Mouse (Mus musculus) natural killer cell, adult 2 months (primary cell): ENCODE measurements around the gene Il4ra.

Source experiments
- DNase-seq, 2 experiments: peaks; one replicate each; pipeline ENCODE4 v3.0.0; 2022; ENCODE audit warnings: low spot score in 2 of 2

Il4ra gene

GRCm38 (mm10) chr7:125549916-125550315 is 2.0 kb upstream of the Il4ra start:
- DNase-seq = no peak

DNA sequence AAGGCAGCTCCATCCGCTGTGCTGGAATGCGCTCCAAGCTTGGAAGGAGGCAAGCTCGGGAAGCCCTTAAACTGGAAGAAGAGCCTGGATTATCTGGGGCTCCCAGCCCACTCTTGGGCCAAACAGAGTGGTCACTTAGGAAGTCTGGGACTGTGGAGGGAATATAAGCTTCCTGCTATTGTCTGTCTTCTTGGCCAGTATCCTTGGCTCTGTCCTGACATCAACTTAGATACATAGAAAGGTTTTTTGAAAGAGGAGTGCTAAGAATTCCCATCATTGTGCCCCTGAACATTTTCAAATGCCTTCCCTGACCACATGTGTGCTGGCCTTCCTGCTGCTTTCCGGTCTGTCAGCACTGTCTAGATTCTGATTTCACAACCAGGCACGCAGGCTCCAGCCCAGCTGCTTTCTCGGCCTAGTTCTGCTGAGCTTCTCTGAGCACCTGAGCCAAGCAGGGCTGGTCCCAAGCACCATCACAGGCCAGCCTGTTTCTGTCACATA is 989 bp upstream of the Il4ra start:
- DNase-seq = no peak

DNA sequence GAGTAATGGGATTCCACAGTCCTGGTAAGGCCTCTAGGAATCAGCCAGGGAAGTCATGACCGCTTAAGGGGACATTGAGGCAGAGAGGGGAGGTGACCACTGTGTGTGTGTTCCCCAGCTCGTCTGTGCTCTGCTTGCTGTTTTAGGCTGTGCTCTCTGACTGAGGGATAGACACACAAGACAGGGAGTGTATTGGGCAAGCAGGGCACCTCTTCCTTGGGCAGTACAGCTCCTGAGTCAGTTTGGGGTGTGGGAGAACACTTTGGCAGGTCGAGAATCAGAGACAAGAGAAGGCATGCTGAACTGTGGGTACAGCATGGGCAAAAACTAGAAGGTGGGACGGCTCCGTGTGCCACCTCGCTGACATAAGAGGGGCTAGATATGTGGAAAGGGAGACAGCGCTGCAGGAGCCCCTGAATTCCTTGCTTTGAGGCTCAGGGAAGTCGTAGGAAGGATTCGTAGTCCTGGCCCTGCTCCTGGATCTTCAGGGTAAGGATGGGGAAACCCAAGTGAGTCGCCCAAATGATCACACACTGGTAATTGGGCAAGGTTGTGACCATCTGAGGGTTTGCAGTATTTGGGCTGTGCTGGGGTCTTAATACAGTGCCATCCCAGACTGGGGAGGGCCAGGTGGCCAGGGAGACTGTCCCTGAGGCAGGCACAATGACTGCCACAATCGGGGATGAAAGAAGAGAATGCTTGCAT is 1.1 kb downstream of the Il4ra start:
- no peak for DNase-seq

DNA sequence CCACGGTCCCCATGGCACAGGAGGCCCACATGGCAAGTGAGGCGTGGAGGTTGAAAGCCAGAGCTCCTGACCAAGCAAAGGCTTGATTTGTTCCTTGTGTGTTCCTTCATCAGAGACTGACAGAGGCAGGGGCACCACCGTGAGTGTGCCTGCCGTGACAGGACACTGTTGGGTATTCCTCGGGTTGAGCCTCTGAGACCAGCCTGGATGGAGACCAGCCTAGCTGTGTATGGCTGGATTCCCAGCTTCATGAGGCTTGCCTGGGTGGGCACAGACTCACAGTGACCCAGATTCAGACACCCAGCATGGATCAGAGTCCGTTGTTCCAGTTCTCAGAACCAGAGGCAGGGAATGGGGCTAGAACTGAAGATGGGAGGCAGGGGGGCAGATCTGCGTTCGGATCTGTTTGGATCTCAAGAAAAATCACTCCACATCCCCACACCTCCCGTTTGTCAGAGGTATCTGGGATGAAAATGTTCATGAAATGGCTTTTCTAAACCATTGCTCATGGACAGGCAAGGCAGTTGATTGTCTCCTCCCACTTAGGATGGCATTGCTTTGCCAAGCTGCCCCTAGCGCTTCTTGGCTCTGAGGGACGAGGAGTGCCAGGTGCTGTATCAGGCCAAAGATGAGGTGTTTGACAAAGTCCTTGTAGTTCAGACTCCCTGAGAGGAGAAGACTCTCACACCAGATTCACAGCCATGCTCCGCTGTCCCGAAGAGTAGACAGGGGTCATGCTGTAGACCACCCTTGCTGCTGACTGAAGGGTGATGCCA is 1.9 kb downstream of the Il4ra start:
- no peak for DNase-seq

DNA sequence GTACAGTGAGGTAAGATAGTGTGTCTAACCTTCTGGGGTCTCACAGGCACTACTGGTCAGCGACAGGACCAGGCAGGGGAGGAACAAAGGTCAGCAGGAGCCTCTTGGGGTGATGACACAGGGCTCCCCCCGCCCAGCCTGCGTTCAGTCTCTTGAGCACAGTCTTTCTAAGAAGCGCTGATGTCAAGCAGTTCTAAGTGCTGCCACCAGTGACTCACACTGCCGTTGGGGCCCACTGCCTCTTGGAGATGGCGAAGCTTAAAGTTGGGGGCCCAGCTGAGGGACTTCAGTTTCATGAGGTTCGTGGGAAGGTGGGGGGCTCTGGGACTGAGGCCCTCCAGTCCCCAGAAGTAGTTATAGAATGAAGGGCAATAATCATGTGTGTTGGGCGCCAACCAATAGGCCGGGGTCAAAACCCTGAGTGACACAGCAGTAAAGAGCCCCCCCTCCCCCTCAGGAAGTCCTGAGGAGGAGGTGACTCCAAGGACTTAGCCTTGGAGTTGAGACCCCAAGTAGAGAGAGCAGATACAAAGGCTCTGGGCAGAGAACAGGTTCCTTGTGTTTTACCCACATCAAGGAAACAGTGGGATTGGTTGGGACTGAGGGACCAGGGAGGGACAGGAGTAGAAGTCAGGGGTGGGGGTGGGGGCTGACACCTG is 2.7 kb downstream of the Il4ra start:
- DNase-seq = peak; percentile 36 to 47

- peak in 1 of 2 experiments; percentile 54 for DNase-seq
Observed at GRCm38 (mm10) chr7:125555351-125555872, 3.5 kb downstream of the Il4ra start.

DNA sequence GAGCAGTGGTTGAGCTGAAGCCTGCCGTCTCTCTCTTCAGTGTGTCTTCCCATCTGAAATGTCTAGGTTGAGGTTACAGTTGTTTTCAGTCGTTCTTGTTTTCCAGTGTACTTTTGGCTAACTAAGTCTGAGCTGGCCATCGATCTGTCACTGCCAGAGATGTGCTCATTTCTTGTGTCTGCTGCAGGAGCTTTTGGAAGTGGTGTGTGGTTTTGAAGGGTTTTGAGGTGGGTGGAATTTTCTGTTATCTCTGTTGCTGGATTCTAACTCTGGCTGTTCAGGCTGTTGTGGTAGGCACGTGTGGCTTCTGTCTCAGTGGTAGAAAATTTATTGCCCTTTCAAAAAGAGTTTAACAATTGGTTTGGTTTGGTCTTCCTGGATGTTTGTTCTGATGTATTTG is 4.2 kb downstream of the Il4ra start:
- DNase-seq = no peak

GRCm38 (mm10) chr7:125556865-125557264 is 4.9 kb downstream of the Il4ra start:
- DNase-seq = no peak

DNA sequence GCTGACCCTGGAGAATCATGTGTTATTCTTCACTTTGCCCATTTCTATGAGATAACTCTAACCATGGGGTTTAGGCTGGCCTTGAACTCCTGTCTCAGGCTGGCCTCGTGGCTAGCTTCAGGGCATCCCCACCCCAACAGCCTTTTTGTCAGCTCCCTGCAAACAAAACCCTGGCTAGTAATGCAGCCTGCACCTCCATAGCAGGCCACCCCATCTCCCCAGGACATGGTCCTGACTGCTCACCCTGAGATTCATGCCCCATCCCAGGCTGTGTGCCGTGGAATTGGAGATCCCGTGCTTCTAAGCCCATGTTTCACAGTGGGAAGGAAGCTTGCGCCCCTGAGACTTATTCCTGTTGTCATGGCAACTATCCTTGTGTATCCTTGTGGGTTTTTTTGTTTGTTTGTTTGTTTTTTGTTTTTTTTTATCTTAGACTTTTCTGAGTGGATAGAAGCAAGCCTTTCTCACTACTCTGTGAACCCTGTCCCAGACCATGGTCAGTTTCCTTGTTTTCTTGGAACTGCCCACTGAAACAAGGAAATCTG is 6.6 kb downstream of the Il4ra start:
- DNase-seq = no peak

- no peak for DNase-seq
Observed at GRCm38 (mm10) chr7:125558997-125559396, 7.1 kb downstream of the Il4ra start.

DNA sequence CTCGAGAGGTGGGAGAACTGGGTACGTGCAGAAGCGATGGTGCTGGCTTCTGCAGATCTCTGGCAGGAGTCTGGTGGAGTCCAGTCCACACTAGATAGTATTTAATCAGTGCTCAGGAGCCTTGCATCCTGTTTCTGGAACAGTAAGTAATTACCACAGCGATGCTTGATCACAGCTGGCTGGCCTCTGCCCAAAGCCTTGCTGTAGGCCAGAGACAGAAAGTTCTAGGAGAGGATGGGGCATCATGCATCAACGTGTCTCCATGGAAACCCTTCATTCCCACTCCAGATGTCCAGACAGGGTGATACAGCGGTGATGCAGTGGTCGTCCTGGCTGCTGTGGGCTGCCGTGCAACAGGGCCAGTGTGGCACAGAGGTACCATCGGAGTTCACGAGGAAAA is 7.6 kb downstream of the Il4ra start:
- DNase-seq = no peak

DNA sequence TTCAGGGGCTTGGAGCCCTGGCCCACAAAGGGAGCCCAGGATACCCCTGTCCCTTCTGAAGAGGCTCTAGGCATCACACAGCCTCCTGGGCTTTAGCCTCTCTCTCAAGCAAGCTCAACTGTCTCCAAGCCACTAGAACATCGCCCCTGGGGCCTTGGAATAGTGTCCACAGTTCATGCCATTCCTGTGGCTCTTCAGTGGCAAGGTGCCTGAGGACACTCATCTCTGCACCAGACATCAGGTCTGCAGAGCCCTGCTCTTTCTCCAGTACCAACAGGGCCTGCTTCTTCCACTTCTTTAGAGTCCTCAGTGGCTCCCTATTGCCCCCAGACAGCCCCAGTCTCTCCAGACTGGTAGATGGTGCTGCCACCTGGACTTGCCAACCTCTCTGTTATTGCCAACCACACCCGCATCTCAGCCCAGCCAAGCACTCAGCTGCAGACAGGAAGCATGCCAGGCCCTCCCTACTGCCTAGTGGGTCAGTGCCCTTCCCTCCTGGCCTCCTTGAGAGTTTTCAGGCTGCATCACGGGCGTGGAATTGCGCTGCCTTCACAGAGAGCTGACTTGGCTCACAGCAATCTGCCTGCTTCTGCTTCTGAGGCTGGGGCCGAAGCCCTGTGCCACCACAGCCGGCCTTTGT is 8.3 kb downstream of the Il4ra start:
- DNase-seq = no peak

DNA sequence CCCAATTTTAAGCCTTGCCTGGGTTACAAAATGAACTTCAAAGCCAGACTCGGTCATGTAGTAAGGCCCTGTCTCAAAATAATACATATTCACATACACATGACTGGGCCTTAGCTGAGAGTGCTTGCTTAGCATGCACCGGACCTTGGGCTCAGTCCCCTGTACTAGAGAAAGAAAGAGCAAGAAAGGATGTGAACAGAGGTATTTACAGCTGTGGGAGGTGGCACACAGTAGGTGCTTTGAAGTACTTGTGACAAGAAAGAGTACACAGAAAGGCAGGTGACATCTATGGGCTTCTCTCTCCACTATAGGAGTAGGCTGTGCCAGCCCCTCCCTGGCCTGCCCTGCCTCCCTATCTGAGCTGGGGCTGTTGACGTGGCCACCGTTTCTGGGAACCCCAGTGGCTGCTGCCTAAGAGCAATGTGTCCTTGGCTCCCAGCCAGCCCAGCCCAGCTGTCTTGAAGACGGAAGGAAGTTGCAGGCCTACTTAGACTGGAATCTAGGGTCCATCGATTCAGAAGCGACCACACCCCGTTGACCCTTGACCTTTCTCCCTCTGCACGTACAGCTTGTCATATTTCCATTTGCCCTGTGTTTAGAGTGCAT is 9.3 kb downstream of the Il4ra start:
- DNase-seq = peak; percentile 68 to 75

DNA sequence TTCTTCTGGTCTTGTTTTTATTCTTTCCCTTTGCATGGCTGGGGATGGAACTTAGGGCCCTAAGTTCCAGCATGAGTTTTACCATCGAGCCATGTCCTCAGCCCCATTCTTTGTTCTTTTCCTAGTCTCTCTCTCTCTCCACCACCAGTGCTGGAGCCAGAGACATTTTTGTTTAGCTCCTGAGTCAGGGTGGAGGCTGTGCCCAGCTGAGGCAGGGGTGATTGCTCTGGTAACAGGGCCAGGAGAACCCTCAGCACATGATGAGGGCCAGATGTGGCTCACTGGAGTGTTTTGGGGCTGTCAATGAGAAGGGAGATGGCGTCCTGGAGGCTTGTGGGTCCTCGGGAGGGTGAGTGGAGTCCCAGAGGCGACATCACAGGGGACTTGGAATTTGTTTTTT is 10.5 kb downstream of the Il4ra start:
- no peak for DNase-seq

- DNase-seq = no peak
Observed at GRCm38 (mm10) chr7:125563093-125563492, 11.2 kb downstream of the Il4ra start.

DNA sequence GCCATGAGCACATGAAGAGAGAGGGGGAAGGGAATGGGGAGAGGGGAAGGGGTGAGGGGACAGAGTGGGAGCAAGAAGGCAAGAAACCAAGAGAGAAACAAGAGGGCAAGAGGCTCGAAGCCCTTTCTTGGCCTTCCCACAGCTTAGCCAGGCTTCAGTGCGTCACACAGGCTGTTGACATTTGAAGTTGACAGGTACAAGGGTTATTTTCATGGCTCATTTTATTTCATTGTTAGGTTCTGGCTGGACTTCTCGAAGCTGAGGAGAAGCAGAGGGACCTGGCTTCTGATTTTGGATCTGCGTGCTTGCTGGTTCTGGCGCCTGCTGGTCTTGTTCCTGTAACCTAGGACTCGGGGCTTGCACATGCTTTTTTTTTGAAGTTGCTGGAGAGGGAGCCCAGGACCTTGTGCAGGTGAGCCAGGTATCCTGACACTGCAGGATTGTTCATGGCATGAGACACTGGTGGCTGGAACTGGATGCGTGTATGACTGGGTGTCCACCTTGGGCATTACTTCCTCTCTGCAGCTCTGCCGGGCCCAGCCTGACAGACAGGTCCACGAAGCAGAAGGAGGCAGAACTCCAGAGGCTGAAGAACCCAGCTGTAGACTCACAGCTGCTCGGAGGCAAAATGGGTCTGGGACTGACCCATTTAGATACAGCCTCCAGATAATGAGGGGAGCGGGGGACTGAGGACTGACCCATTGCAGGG is 12.6 kb downstream of the Il4ra start:
- DNase-seq = no peak

GRCm38 (mm10) chr7:125565516-125566285 is 13.8 kb downstream of the Il4ra start:
- DNase-seq = no peak

- no peak for DNase-seq
Observed at GRCm38 (mm10) chr7:125566420-125566819, 14.5 kb downstream of the Il4ra start.

GRCm38 (mm10) chr7:125568888-125569287 is 17.0 kb downstream of the Il4ra start:
- DNase-seq = no peak

DNA sequence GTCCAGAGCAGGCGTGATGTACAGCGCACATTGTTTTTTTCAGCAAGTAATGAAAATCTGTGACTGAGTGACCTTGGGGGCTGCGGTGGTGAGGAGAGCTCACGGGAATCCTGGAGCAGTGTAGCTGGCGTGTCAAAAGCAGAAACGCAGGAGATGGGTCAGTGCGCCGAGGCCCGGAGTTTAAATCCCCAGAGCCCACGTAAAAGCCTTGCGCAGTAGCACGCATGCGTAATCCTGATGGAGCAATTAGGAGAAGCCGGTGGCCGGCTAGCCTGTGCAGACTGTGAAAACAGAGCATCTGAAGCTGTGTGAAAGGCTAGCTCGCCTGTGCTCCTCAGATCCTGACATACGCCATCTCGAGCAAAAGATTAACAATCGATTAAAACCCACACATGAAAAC is 20.0 kb downstream of the Il4ra start:
- no peak for DNase-seq
